Mouse (Mus musculus): ENCODE data around the gene Lgals3bp.

Lgals3bp gene

DNA sequence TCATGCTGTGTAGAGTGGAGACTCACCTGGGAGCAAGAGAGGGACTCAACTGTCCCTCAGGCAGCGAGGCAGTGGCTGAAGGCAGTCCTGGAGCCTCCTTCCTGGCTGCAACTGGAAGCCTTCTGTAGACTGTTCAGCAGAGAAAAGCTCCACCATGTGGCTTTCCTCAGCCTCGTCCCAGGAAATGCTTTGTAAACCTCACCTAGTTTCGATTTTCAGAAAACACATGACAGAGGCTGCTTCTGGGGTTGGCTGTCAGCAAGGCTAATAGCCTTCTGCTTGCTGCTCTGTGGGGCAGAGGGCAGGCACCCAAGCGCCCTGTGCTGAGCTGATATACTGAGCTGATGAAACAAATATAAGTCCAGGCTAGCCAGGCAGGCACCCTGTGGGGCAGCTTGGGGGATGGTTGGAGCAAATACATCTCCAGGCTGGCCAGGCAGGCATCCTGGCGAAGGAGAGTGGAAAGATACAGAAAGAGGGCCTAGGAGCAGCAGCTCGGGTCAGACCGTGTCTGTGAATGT lies at the start of gene Lgals3bp:
TSS of gene Lgals3bp (minus strand) at position 333 of the 521 bp plus-strand sequence.
- DNase-seq (ENCODE audit: low spot score in 2 of 2) = peak; percentile 62 to 70

DNA sequence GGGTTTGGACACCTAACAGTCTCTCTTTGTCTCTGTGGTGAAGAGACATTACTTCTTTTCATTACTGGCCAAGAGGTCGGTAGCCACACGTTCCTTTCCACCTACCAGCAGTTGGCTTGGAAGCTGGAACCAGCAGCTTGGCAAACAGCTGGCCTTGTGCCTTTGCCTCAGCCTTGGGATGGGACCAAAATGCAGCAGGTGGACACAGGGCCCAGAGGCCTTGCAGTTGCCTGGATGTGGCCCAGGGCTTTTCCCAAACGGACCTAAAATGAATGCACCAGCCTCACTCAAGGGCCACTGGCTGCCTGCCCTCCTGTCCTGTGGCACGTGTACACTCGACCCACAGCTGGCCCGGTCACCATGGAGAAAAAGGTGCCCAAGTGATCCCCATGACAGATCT lies 49.3 kb upstream of the Lgals3bp start:
- DNase-seq (ENCODE audit: low spot score in 2 of 2) = no peak

DNA sequence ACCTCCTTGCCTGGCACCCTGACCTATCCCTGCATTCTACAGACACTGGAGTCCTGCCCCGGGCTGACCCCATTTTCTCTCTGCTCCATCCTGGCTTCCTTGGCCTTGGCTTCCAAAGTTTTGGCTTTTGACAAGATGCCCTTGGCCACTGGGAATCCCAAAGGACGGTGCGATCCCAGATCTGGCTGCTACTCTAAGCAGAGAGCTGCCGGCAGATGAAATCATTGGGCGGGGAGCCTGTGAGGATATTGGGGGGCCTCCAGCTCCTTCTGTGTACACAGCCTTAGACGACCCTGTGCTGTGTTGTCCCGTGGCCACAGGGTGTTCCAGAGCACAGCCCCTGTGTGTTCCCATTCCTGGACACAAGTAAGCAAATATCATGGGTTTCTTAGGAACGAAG lies 46.5 kb upstream of the Lgals3bp start:
- DNase-seq (ENCODE audit: low spot score in 2 of 2) = no peak

DNA sequence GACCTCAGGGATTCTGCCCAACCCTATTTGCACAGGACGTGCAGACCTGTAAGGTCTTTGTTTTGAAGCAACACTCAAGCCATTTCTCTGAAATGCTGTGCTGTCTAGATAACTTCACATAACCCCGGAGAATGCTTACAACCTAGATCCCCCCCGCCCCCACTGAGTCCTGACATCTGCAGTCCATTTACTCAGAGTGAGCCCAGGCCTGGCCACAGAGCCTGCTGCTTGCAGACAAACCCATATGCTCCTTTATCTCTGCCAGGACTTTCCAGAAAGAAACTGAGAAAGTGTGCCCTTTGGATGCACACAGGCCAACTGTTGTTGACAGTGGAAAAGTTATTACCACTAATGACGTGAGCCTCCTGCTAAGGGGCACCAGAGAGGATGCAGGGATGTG lies 45.5 kb upstream of the Lgals3bp start:
- no peak for DNase-seq (ENCODE audit: low spot score in 2 of 2)

DNA sequence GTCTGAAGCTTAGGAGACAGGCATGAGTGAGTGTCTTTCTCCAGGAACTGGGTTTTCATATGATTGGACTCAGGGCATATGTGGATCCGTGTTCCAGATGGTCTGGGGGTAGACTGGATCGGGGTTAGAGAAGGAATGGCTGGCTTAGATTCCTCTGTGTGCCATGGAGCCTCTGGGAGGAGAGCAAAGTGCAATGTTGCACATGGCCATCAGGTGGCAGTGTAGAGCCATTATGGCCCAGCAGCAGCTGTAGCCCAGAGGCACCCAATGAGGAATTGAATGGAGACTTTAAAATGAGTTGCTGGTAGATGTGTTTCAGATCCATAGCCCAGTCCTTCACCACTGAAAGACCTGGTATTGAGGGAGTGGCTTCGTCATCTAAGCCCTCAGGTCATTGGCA lies 44.0 kb upstream of the Lgals3bp start:
- peak; percentile 42 to 71 for DNase-seq (ENCODE audit: low spot score in 2 of 2)

DNA sequence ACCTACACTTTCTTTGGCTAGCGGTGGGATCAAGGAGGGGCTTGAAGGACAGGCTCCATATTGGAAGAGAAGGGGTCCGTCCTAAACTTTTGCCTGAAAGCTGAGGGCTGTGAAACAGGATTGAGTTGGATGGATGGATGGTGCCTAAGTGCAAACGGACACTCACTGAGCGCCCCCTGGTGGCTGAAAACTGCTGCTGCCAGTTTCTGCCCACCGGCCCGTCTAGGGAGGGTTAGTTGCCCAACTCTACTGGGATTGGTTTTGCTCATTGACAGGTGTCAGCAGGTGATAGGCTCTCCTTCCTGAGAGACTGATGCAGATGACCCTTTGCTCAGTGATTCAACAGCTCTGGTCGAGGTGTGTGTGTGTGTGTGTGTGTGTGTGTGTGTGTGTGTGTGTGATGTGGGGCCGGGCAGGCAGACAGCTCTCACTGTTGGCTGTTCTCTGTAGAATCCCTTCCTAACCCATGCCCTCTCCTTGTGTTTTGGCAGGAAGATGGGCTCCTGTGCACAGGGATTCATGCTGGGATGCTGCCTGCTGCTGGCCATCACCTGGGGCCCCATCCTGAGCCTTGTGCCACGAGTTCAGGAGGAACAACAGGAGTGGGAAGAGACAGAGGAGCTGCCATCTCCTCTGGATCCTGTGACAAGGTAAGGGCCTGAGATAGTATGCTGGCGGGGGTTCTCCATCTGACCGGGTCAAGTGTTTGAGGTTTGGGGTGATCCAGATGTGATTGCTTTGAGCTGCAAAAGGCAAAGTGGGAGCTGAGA lies 41.5 kb upstream of the Lgals3bp start:
- peak; percentile 49 to 85 for DNase-seq (ENCODE audit: low spot score in 2 of 2)

DNA sequence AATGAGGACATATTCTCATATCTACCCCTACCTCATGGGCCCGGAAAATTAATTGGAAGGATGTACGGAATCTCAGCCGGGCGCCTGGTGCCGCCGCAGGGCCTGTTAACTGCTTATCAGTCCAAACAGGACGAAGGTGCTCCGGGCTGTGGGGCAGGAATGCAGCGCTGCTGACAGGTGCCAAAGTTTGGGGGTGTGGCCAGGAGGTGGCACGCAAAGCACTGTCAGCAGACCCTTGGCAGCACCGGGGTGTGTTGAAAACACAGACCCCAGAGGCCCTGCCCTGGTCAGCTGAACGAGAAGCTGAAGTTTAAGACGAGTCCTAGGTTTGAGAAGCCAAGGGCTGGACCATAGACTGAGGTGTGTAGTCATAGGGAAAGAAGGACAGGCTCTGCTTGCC lies 40.8 kb upstream of the Lgals3bp start:
- DNase-seq (ENCODE audit: low spot score in 2 of 2) = no peak

DNA sequence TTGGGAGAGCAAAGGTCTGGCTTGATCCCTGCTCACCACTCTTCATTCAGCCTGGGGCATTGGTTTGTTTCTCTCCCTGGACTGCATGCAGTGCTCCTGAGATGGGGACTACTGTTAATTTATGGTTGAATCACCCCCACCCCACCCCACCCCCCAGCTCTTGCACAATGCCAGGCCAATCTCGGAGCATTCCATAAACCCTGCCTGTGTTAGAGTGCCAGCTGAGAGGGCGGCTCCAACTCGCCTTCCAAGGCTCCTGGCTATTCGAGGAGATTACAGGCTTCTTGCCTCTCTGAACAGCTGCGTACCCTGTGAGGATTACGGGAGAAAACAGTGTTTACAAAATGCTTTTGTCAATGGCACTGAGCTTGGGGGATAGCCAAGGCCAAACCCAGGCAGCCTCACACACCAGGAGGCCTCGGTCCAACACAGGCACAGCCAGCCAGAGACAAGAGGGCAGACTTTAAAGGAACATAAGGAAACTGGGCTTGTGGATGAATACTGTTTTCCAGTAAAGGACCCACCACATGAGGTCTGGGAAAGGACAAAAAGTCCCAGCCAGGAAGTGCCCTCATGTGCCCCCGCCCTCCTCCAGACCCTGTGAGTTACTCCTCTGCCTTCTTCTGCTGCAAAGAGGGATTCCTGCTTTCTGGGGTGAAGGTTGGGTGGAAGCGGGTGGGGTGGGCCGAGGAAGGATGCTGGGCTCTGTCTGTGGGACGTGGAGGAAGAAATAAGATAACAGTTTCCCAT lies 36.9 kb upstream of the Lgals3bp start:
- DNase-seq (ENCODE audit: low spot score in 2 of 2) = no peak

DNA sequence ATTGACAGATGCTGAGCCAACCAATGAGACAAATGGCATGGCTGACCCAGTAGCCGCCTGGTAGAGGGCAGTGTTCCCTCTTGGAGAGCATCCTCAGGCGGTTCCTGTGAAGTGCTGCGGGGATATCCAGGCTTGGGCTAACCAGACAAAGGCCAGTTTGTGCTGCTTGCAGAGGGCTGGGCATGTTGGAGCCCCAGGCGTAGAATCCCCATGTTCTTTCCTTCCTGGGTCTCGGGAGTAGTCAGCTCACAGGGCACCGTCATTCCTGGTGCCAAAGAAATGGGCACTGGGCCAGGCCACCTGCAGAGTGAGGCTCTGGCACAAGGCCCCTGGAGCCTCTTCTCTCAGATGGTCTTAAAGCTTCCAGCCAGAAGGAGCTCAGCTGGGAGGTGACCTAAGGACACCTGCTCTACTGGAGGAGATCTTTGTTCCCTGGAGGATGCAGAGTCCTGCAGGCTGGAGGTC lies 34.6 kb upstream of the Lgals3bp start:
- DNase-seq (ENCODE audit: low spot score in 2 of 2) = no peak

DNA sequence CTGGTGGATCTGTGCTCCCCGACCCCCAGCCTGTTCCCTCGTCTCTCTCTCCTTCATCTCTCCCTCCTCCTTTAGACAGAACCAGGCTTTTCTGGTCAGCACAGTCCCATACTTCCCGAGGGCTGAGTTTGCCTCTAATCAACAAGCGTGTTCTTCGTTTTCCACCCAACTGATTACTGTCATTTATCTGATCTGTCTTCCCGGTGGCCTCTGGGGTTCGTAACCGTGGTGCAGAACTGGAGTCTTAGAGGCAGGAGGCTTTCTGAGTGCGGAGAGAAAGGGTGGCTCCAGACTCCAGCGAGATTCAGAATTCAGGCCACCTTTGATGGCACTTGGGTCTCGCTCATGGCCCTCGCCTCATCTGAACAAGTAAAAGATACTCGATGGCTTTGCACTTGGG lies 32.2 kb upstream of the Lgals3bp start:
- no peak for DNase-seq (ENCODE audit: low spot score in 2 of 2)

DNA sequence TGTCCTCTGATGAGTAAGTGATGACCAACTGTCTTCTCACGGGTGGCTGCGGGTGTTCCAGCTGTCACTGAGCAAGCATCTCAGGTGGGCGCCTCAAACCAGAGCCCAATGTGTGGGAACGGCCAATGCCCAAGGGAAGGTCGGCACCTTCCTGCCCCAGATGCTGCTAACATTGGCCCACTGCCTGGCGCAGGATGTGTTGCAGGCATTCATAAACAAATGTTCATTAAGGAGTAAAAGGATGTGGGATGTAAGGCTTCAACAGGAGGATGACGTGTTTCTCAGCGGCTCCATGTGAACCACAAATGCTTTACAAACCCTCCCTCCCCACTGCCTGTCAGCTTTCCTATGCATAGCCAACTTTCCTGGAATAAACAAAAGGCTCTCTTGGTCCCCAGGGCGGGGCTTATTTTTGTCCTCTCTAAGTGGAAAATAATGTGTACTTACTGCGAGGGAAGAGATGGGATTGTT lies 31.5 kb upstream of the Lgals3bp start:
- no peak for DNase-seq (ENCODE audit: low spot score in 2 of 2)

DNA sequence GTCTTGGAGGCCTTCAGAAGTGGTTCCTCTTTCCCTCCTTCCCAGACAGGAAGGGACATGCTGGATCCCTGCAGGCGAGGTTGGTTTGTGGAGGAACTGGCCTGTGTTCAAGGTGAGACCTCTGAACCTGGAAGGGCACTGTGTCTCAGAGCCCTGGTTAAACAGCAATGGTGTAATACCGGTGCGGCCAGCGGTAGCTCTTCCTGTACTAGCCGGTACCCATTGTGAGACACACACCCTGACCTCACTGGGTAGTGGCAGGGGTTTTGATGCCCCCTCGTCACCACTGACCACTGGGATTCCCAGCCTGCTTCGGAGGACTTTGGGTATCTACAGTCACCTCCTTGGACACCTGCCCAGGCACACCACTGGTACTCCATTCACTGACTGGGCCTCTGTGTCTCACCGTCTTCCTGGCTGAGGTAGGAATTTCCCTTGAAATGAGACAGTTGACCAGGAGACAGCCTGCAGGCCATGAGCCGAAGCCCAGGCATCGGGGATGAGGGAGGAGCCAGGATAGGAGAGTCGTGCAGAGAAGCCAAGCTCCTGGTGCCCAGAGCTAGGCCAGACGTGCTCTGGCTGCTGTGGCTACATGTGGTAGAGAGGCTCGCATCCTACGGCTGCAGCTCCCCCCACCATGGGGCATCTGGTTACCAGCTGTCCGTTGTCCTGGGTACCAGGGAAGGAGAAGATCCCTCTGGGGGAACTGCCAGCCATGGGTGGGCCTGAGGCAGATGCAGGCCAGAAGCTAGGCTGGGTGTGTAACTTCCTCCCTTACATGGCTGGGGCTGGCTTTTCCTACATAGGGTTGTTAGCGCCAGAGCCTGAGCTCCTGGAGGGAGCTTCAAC lies 29.4 kb upstream of the Lgals3bp start:
- DNase-seq (ENCODE audit: low spot score in 2 of 2) = no peak

DNA sequence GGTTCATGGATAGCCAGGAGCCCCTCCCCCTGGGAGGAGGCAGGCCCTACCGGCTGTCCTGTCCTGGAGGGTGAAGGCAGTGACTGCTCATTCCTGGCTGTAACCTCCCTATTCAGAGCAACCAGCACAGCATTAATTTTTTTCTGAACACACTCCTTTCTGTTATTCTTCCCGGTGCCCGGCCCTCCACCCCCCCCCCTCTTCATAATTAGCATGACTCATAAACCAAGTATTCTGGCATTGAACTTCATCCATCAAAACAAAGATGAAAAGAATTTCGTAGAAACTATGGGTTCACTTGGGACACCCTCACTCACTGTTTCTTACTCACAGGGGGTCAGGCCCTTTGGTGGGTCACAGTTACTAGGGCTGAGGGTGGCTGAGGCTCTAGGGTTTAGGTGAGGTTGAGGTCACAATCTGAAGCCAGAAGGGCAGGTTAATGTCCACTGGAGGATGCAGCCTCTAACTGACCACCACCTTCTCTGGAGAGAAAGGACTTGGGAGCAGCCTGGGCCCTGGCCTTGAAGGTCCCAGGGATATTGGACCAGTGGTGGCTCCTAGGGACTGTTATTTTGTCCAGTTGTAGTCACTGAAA lies 28.5 kb upstream of the Lgals3bp start:
- DNase-seq (ENCODE audit: low spot score in 2 of 2) = no peak

DNA sequence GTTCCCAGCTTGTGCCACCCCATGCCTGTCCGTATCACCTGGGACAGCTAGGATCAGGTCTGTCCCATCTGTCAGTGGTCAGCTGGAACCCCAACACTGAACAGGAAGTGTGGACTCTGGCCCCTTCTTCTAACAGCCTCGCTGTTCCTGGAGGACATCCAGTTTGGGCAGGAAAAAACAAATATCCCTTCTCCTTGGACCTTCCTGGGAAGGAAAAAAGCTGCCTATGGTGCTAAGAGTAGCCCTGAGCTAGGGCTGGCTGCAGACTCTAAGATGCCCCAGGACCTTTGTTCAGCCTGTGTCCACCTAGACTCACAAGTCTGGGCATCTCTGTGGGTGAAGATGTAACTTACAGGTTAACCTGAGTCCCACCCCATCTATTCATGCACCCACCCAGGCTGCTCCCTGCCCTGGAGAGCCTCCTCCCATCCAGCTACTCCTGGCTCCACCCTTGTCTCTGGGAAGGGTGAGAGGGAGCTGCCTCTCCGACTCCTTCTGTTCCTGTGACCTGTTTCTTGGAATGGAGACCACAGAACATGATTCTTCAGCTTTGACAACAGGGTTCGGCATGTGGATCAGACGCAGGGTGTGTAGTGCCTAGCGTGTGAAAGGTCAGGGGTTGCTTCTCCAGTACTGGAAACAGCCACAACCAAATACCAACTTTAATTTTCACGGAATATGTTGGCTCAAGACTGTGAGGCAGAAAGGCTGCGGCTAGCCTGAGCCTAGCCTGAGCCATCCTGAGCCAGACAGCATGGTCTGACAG lies 27.2 kb upstream of the Lgals3bp start:
- no peak for DNase-seq (ENCODE audit: low spot score in 2 of 2)

DNA sequence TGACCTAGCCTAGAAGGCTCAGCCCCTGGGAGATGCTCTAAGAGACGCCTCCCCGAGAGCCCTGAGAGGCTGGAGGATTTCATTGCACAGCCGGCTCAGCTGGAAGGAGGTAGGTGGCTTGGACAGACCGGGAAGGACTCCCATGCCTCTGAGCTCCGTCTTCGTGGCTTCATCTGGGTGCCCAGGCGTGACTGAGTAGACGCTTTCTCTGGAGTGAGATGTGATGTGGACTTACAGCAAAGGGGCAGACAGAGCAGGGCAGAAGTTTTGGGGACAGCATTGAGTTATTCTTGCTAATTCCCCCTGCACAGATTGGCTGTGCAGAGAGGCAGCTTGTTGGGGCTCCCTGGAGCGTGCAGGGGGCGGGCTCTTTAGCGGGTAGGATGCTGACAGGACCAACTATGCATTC lies 26.6 kb upstream of the Lgals3bp start:
- DNase-seq (ENCODE audit: low spot score in 2 of 2) = no peak

DNA sequence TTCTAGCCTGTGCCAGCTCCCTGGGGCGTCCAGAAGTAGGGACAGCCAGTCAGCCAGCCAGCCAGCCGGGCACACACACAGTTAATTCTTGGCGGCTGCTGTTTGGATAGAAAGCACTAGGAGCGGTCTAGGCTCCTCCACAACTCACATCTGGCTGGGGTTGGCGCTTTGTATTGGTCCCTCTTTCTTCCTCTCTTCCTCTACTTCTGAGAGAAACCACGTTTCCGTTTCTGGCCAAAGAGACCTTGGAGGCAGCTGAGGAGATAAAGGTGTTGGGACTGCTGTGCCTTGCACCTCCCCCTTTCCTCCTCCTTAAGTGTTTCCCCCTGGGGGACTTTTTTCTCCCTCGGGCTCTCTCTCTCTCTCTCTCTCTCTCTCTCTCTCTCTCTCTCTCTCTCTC lies 26.1 kb upstream of the Lgals3bp start, which contains the start of gene C1qtnf1:
TSS of gene C1qtnf1 (plus strand) at position 218 of the 400 bp plus-strand sequence.
- peak; percentile 41 to 43 for DNase-seq (ENCODE audit: low spot score in 2 of 2)

DNA sequence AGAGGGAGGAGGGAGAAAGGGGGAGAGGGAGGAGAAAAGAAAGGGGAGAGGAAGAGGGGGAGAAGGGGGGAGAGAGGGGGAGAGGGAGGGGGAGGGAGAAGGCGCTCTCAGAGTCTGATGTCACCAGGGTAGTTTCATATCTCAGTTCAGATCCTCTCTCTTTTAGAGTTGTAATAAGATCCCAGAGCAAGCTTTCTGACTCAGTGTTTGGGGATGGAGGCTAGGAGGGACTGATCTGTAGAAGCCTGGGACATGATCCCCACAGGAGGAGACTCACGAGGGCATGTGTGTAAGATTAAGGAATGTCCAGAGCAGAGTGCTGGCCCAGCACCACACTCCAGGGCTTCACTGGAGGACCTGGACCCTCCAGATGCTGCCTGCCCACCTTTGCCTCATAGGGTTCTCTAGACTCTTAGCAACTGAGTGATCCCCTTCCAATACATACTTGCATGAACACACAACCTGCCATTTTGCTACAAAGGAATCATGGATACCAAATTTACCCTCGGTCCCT lies 25.4 kb upstream of the Lgals3bp start:
- no peak for DNase-seq (ENCODE audit: low spot score in 2 of 2)

DNA sequence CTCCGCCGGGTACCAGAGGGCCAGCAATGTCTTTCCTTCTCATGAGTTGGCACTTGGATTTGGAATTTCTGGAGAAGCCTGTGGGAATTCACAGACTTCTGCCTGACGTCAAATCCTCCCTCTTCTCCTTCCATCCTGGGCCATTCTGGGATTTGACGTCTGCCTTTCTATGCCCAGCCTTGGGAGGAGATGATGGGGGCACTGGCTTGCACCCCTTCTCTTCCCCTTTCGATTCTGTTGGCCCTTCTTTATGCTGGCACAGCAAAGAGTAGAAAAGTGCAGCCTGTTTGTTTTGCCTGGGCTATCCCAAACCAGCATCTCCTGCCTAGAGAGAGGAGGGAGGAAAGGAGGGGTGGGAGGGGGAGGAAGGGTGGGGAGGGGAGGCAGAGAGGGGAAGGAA lies 24.9 kb upstream of the Lgals3bp start:
- DNase-seq (ENCODE audit: low spot score in 2 of 2) = no peak

DNA sequence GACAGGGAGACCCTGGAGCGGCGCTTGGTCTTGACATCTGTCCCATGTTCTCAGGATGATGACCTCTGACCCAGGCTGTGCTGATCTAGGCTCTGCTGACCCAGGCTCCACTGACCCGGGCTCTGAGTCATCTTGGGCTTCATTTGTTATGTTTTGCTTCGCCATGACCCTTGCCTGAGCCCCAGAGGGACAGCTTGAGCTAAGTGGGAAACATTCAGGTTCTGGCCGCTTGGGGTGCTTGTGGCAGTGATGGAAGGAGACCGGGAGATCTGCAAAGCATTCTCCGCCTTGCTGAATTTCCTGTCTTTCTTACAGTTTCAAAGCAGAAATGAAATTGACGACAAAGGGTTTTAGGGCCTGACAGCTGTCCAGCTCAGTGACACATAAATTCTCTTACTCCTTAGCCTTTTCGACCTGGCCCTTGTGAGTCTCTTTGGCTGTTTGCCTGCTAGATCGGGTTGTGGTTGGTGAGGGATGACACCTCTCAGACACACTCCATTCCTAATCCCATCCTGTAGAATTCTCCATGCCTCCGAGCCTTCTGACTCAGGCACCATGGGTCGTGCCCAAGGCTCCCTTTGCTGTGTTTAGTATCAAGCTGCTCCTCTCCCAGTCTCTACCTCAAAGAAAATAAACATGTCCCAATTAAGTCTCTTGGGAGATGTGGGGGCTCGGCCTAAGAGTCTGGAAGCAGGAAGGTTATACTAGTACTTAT lies 22.9 kb upstream of the Lgals3bp start:
- no peak for DNase-seq (ENCODE audit: low spot score in 2 of 2)
